8 mouse cellular contexts compared by ENCODE assay signal in the genomic region with DNA sequence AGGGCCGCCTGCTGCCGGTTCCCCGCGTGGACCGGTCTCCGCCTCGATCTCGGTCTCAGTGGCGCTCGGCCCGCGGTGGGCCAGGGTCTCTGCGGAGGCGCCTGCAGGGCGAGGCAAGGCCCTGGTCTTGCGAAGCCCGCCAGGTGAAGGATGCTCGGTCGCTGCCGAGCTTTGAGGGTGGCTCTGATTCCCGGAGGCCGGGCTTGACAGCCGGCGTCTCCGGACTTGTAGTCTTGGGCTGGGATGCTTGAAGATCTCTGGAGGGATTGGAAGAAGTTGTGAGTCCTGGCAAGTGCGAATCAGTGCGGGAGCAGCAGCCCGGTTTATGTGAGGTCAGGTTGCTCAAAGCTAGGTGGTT. TPM values are rescaled to one million over a fixed set of nuclear protein-coding genes. Genes with fewer than 3 reads are reported as not detected.
DNase-seq lines count a peak whose midpoint lies in the region; ATAC-seq and TF ChIP-seq lines count a peak whose summit lies in the region.

No protein-coding gene starts in this region.

- WGBS in heart, adult 2 months, result under 1% methylated on average over 28 of the region's 28 CpGs
- WGBS in forebrain, postnatal 0 days, result 2% methylated on average over 28 of the region's 28 CpGs
- WGBS in midbrain, embryonic 12.5 days, result under 1% methylated on average over 28 of the region's 28 CpGs

- peak overlapping the region; percentile 82 for H3K4me3 ChIP-seq in heart, adult 2 months
- H3K4me3 ChIP-seq in forebrain, postnatal 0 days (ENCODE audit: low read depth, low read length), result peak overlapping the region; percentile 92
- H3K4me3 ChIP-seq in layer of hippocampus, adult 2 months, result peak overlapping the region; percentile 81
- H3K4me3 ChIP-seq in midbrain, embryonic 12.5 days, result peak overlapping the region; percentile 85

- peaks cover 13% of the 10 kb centered on the region for H3K36me3 ChIP-seq in heart, adult 2 months (ENCODE audit: control insufficient read depth, insufficient read depth, low read length)
- peaks cover 18% of the 10 kb centered on the region for H3K36me3 ChIP-seq in forebrain, postnatal 0 days (ENCODE audit: insufficient read depth)
- peaks cover 30% of the 10 kb centered on the region for H3K36me3 ChIP-seq in midbrain, embryonic 12.5 days

- intact Hi-C loops in heart, adult 2 months (cut with DNase I), result loop anchor here (1.0 to 10.0 kb wide), 4 partner anchors 28 to 237 kb away; a partner anchor contains a TSS
- intact Hi-C loops in heart, postnatal 25 days (cut with DNase I), result loop anchor here (5.0 kb wide), 2 partner anchors 33 to 68 kb away; no protein-coding TSS in a partner anchor

- H3K4me1 ChIP-seq in heart, adult 2 months (ENCODE audit: control insufficient read depth, insufficient read depth, low read length), result no peaks in the 10 kb centered on the region; the same call in 1 of the 2 replicates
- H3K4me1 ChIP-seq in forebrain, postnatal 0 days (ENCODE audit: insufficient read depth), result peaks cover 17% of the 10 kb centered on the region
- H3K4me1 ChIP-seq in midbrain, embryonic 12.5 days, result peaks cover 28% of the 10 kb centered on the region

- H3K4me2 ChIP-seq in forebrain, postnatal 0 days (ENCODE audit: low read depth), result peak overlapping the region; percentile 96
- peak overlapping the region; percentile 66 for H3K4me2 ChIP-seq in midbrain, embryonic 12.5 days (replicated peaks)

- no peaks in the 10 kb centered on the region for H3K9me3 ChIP-seq in forebrain, postnatal 0 days (ENCODE audit: low read length)
- H3K9me3 ChIP-seq in midbrain, embryonic 12.5 days, result no peaks in the 10 kb centered on the region

- no peak for TF ChIP-seq EP300 in heart, adult 2 months (IDR thresholded peaks at IDR 0.05; ENCODE audit: insufficient read depth, low read depth, low read length)

- no peak for DNase-seq in heart, adult 2 months
- DNase-seq in heart, postnatal 25 days (ENCODE audit: low spot score), result no peak
- peak; percentile 49 for DNase-seq in urinary bladder, adult 2 months (ENCODE audit: low spot score)
- DNase-seq in urinary bladder, postnatal 10 days (ENCODE audit: low spot score), result no peak
- peak; percentile 40 for DNase-seq in forebrain, postnatal 0 days
- peak; percentile 12 to 25 for DNase-seq in layer of hippocampus, adult 2 months (ENCODE audit: low spot score in 2 of 2)
- DNase-seq in spleen, adult 12 weeks (ENCODE audit: low spot score), result no peak

- no peak for TF ChIP-seq POLR2A in heart, adult 2 months (IDR thresholded peaks at IDR 0.05; ENCODE audit: insufficient read depth, low read depth, low read length)

- no peaks in the 10 kb centered on the region for H3K79me2 ChIP-seq in heart, adult 2 months (replicated peaks; ENCODE audit: control insufficient read depth, insufficient read depth, low read length)

- TF ChIP-seq CTCF in heart, adult 2 months (IDR thresholded peaks at IDR 0.05), result no peak
- TF ChIP-seq CTCF in forebrain, postnatal 0 days (IDR thresholded peaks at IDR 0.05; ENCODE audit: low read depth), result no peak
- no peak for TF ChIP-seq CTCF in layer of hippocampus, adult 2 months (conservative IDR thresholded peaks at IDR 0.05)

- peak overlapping the region; percentile 86 for H3K9ac ChIP-seq in heart, adult 2 months (ENCODE audit: low read depth, low read length)
- peak overlapping the region; percentile 84 for H3K9ac ChIP-seq in forebrain, postnatal 0 days
- peak overlapping the region; percentile 88 for H3K9ac ChIP-seq in midbrain, embryonic 12.5 days (replicated peaks)

- no peak for ATAC-seq in forebrain, postnatal 0 days
- no peak for ATAC-seq in midbrain, embryonic 12.5 days (ENCODE audit: low FRiP score, low read depth)

- peak overlapping the region; percentile 84 for H3K27ac ChIP-seq in heart, adult 2 months
- peak overlapping the region; percentile 90 for H3K27ac ChIP-seq in forebrain, postnatal 0 days (ENCODE audit: low read depth, low read length)
- peak overlapping the region; percentile 86 for H3K27ac ChIP-seq in layer of hippocampus, adult 2 months
- H3K27ac ChIP-seq in midbrain, embryonic 12.5 days (replicated peaks), result peak overlapping the region; percentile 74

- no peaks in the 10 kb centered on the region for H3K27me3 ChIP-seq in heart, adult 2 months (ENCODE audit: control insufficient read depth, insufficient read depth, low read length)
- H3K27me3 ChIP-seq in forebrain, postnatal 0 days (ENCODE audit: insufficient read depth, low read length), result no peaks in the 10 kb centered on the region
- no peaks in the 10 kb centered on the region for H3K27me3 ChIP-seq in midbrain, embryonic 12.5 days

RNA-seq across cellular contexts. Expression of a gene that starts 0.6 kb away (rescaled TPM):
- total RNA-seq in heart, adult 2 months (2021), result 100 to 1,000 TPM in 1 of 2 experiments, 10 to 100 TPM in 1; 79.9 to 106 TPM
- 28.0 and 67.3 TPM in 2 replicates for polyA plus RNA-seq in heart, adult 2 months (2012; rRNA removed)
- total RNA-seq in heart, postnatal 25 days (2021), result 10 to 100 TPM; 78.6 to 96.1 TPM
- 45.8 and 49.5 TPM in 2 replicates for polyA plus RNA-seq in urinary bladder, adult 2 months (2012; rRNA removed)
- 50.4 and 67.8 TPM in 2 replicates for total RNA-seq in forebrain, postnatal 0 days (2014; rRNA removed)
- polyA plus RNA-seq in forebrain, postnatal 0 days (2015; fragmentation: Nextera tagmentation; extraction: Ambion mirVana), result 116 and 132 TPM in 2 replicates
- total RNA-seq in layer of hippocampus, adult 2 months (2021), result 10 to 100 TPM; 88.5 to 98.8 TPM
- 128 and 136 TPM in 2 replicates for polyA plus RNA-seq in midbrain, embryonic 12.5 days (2016; fragmentation: Nextera tagmentation; extraction: Ambion mirVana)

RNA-seq across cellular contexts. Expression of a gene that starts 0.6 kb away (rescaled TPM):
- total RNA-seq in heart, adult 2 months (2021), result 100 to 1,000 TPM; 151 to 173 TPM
- 27.9 and 62.9 TPM in 2 replicates for polyA plus RNA-seq in heart, adult 2 months (2012; rRNA removed)
- total RNA-seq in heart, postnatal 25 days (2021), result 100 to 1,000 TPM; 143 to 166 TPM
- polyA plus RNA-seq in urinary bladder, adult 2 months (2012; rRNA removed), result 19.2 and 23.0 TPM in 2 replicates
- total RNA-seq in forebrain, postnatal 0 days (2014; rRNA removed), result 136 and 160 TPM in 2 replicates
- polyA plus RNA-seq in forebrain, postnatal 0 days (2015; fragmentation: Nextera tagmentation; extraction: Ambion mirVana), result 60.7 and 65.1 TPM in 2 replicates
- total RNA-seq in layer of hippocampus, adult 2 months (2021), result 100 to 1,000 TPM; 374 to 406 TPM
- polyA plus RNA-seq in midbrain, embryonic 12.5 days (2016; fragmentation: Nextera tagmentation; extraction: Ambion mirVana), result 29.5 and 30.4 TPM in 2 replicates

Comparison
In these comparisons a context has a peak if more than half of its experiments do, and no peak if none do; other contexts are left out.
1. DNase-seq: peak in urinary bladder, adult 2 months (single experiment), forebrain, postnatal 0 days (single experiment) and layer of hippocampus, adult 2 months (2 of 2); none in heart, adult 2 months (0 of 2), heart, postnatal 25 days (single experiment), urinary bladder, postnatal 10 days (single experiment) and spleen, adult 12 weeks (single experiment).
2. Peak in every context shown above with its lines, with median percentiles within 50 percentile points of each other: H3K27ac ChIP-seq, H3K4me3 ChIP-seq and H3K9ac ChIP-seq.